Mouse (Mus musculus): ENCODE measurements around the gene Snurf. TPM values are rescaled to one million over a fixed set of nuclear protein-coding genes. Genes with fewer than 3 reads are reported as not detected.

The Snurf gene
- polyA plus RNA-seq, 1 experiment from 2014 or later, result 7.0 TPM

GRCm38 (mm10) chr7:60003921-60004605 is 786 bp downstream of the Snurf start:
- Histone ChIP-seq H3K4me2 (ENCODE audit: low read depth, low read length) (peak overlapping the region; percentile 68), H3K4me1 (ENCODE audit: insufficient read depth) (no peaks in the 10 kb centered on the region), H3K27me3 (ENCODE audit: insufficient read depth, low read length) (no peaks in the 10 kb centered on the region), H3K9ac (replicated peaks) (no peak overlapping the region; the same call in 1 of the 2 replicates), H3K4me3 (ENCODE audit: low read depth, low read length) (peak overlapping the region; percentile 53), H3K9me3 (ENCODE audit: low read length) (no peaks in the 10 kb centered on the region), H3K36me3 (replicated peaks; ENCODE audit: insufficient read depth, low read length) (no peaks in the 10 kb centered on the region), H3K27ac (ENCODE audit: low read depth) (no peak overlapping the region)
- WGBS (ENCODE audit: insufficient replicate concordance), result 47% methylated on average over 22 of the region's 22 CpGs
- peak; percentile 32 for DNase-seq
- TF ChIP-seq EP300 (IDR thresholded peaks at IDR 0.05; ENCODE audit: low read depth), result no peak
- no peak for TF ChIP-seq CTCF (IDR thresholded peaks at IDR 0.05; ENCODE audit: low read depth)
- ATAC-seq, result peak; percentile 70

GRCm38 (mm10) chr7:60003006-60003865 is 1.6 kb downstream of the Snurf start:
- 62% methylated on average over 12 of the region's 12 CpGs for WGBS (ENCODE audit: insufficient replicate concordance)
- no peaks in the 10 kb centered on the region for H3K36me3 ChIP-seq (replicated peaks; ENCODE audit: insufficient read depth, low read length)
- no peaks in the 10 kb centered on the region for H3K27me3 ChIP-seq (ENCODE audit: insufficient read depth, low read length)
- H3K4me1 ChIP-seq (ENCODE audit: insufficient read depth), result no peaks in the 10 kb centered on the region
- no peak overlapping the region for H3K4me3 ChIP-seq (ENCODE audit: low read depth, low read length)
- H3K9ac ChIP-seq (replicated peaks), result no peak overlapping the region
- no peak for DNase-seq
- no peaks in the 10 kb centered on the region for H3K9me3 ChIP-seq (ENCODE audit: low read length)
- no peak for ATAC-seq
- no peak for TF ChIP-seq EP300 (IDR thresholded peaks at IDR 0.05; ENCODE audit: low read depth)
- TF ChIP-seq CTCF (IDR thresholded peaks at IDR 0.05; ENCODE audit: low read depth), result no peak
- H3K4me2 ChIP-seq (ENCODE audit: low read depth, low read length), result peak overlapping the region; percentile 68
- H3K27ac ChIP-seq (ENCODE audit: low read depth), result no peak overlapping the region

GRCm38 (mm10) chr7:59978646-59979045 is 26.2 kb downstream of the Snurf start:
- DNase-seq (no peak), ATAC-seq (no peak)
- Histone ChIP-seq H3K4me2 (ENCODE audit: low read depth, low read length) (no peak overlapping the region), H3K4me3 (ENCODE audit: low read depth, low read length) (no peak overlapping the region), H3K9me3 (ENCODE audit: low read length) (no peaks in the 10 kb centered on the region), H3K27me3 (ENCODE audit: insufficient read depth, low read length) (no peaks in the 10 kb centered on the region), H3K4me1 (ENCODE audit: insufficient read depth) (no peaks in the 10 kb centered on the region), H3K36me3 (replicated peaks; ENCODE audit: insufficient read depth, low read length) (no peaks in the 10 kb centered on the region), H3K9ac (replicated peaks) (no peak overlapping the region), H3K27ac (ENCODE audit: low read depth) (no peak overlapping the region)
- TF ChIP-seq EP300 (IDR thresholded peaks at IDR 0.05; ENCODE audit: low read depth), result no peak
- TF ChIP-seq CTCF (IDR thresholded peaks at IDR 0.05; ENCODE audit: low read depth), result no peak
- 54% methylated on average over 1 of the region's 1 CpGs for WGBS (ENCODE audit: insufficient replicate concordance)

Other genes starting within 250 kb of the Snurf start
- gene Gm38393, start within 50 bp of the Snurf start, polyA plus RNA-seq (2015; fragmentation: Nextera tagmentation; extraction: Ambion mirVana), result 0.02 and 0.04 TPM in 2 replicates
- gene Snrpn, start 135.2 kb upstream of the Snurf start, polyA plus RNA-seq (2015; fragmentation: Nextera tagmentation; extraction: Ambion mirVana), result 4.4 and 4.9 TPM in 2 replicates

All from liver, postnatal 0 days (tissue).